19 mouse cellular contexts compared by ENCODE assay signal in genomic region chrX:159509847-159510715, GRCm38 (mm10). TPM values are rescaled to one million over a fixed set of nuclear protein-coding genes. Genes with fewer than 3 reads are reported as not detected.
DNase-seq lines count a peak whose midpoint lies in the region; ATAC-seq lines count a peak whose summit lies in the region.
"Had no signal": no experiment of that assay in that cellular context is flagged by ENCODE, and none has a peak within 500 bp of the region (broad histone marks: within the 10 kb centered on the region; RNA-seq: fewer than 3 reads in every experiment).

No protein-coding gene starts in this region.

- H3K4me2 ChIP-seq in liver, embryonic 13.5 days = peak overlapping the region; percentile 36
- H3K4me2 ChIP-seq: embryonic facial prominence, embryonic 12.5 days; limb, embryonic 13.5 days; midbrain, embryonic 13.5 days; neural tube, embryonic 12.5 days had no signal

- H3K36me3 ChIP-seq in liver, embryonic 13.5 days = no peaks in the 10 kb centered on the region
- H3K36me3 ChIP-seq: embryonic facial prominence, embryonic 12.5 days; limb, embryonic 13.5 days; midbrain, embryonic 13.5 days; neural tube, embryonic 12.5 days had no signal

- H3K27ac ChIP-seq in liver, embryonic 13.5 days = no peak overlapping the region
- H3K27ac ChIP-seq: embryonic facial prominence, embryonic 12.5 days; limb, embryonic 13.5 days; midbrain, embryonic 13.5 days; neural tube, embryonic 12.5 days had no signal

- 64% methylated on average over 19 of the region's 19 CpGs for WGBS in liver, embryonic 13.5 days (ENCODE audit: insufficient replicate concordance)

- H3K4me3 ChIP-seq in liver, embryonic 13.5 days (replicated peaks) = peak overlapping the region; percentile 28
- H3K4me3 ChIP-seq: embryonic facial prominence, embryonic 12.5 days; limb, embryonic 13.5 days; midbrain, embryonic 13.5 days; neural tube, embryonic 12.5 days had no signal

- no peaks in the 10 kb centered on the region for H3K27me3 ChIP-seq in liver, embryonic 13.5 days
- H3K27me3 ChIP-seq: embryonic facial prominence, embryonic 12.5 days; midbrain, embryonic 13.5 days; neural tube, embryonic 12.5 days had no signal

- no peak overlapping the region for H3K9ac ChIP-seq in liver, embryonic 13.5 days
- H3K9ac ChIP-seq: embryonic facial prominence, embryonic 12.5 days; limb, embryonic 13.5 days; midbrain, embryonic 13.5 days; neural tube, embryonic 12.5 days had no signal

- DNase-seq in 3134 (ENCODE audit: extremely low read depth, insufficient read length, low spot score) (peak; percentile 10), R1 (ENCODE audit: low read depth, low spot score) (peak; percentile 82)
- peak; percentile 33 for DNase-seq in CD4-positive, CD25-positive, alpha-beta regulatory T cell, adult 2 months (ENCODE audit: low read depth, low spot score)
- DNase-seq in liver, embryonic 13.5 days = no peak
- DNase-seq in Muller cell, postnatal 12 days (ENCODE audit: inconsistent ontology term) = no peak
- DNase-seq in urinary bladder, postnatal 4 days (ENCODE audit: low spot score in 2 of 2) = no peak
- DNase-seq in cerebellum, postnatal 10 days = no peak
- DNase-seq: adrenal gland, adult 8-10 months; cerebellum, postnatal 25 days; heart, postnatal 10 days; kidney, adult 9 months; lung, postnatal 14 days; retina, postnatal 1 day had no signal

- no peaks in the 10 kb centered on the region for H3K9me3 ChIP-seq in liver, embryonic 13.5 days (replicated peaks)
- H3K9me3 ChIP-seq: embryonic facial prominence, embryonic 12.5 days; limb, embryonic 13.5 days; midbrain, embryonic 13.5 days; neural tube, embryonic 12.5 days had no signal

- no peak for ATAC-seq in liver, embryonic 13.5 days (ENCODE audit: low read depth)
- ATAC-seq in monocyte, adult 5-6 weeks (replicated peaks; ENCODE audit: insufficient number of reproducible peaks, low FRiP score, low TSS enrichment, poor library complexity, severe bottlenecking) = no peak
- ATAC-seq: hindbrain, embryonic 16.5 days; midbrain, embryonic 13.5 days had no signal

- H3K4me1 ChIP-seq in liver, embryonic 13.5 days (replicated peaks) = no peaks in the 10 kb centered on the region
- H3K4me1 ChIP-seq: embryonic facial prominence, embryonic 12.5 days; limb, embryonic 13.5 days; midbrain, embryonic 13.5 days; neural tube, embryonic 12.5 days had no signal

RNA-seq across cellular contexts. Expression of gene Bclaf3, which starts 16.4 kb away (rescaled TPM):
- polyA plus RNA-seq in liver, embryonic 13.5 days (2015; fragmentation: Nextera tagmentation; extraction: Ambion mirVana) = 7.7 and 9.9 TPM in 2 replicates
- 30.3 to 48.1 TPM (median 31.0 TPM) in 3 replicates for total RNA-seq in monocyte, adult 5-6 weeks (2017)

Comparison
In these comparisons a context has a peak if more than half of its experiments do, and no peak if none do; other contexts are left out.
1. DNase-seq: peak in 3134 (single experiment), CD4-positive, CD25-positive, alpha-beta regulatory T cell, adult 2 months (single experiment) and R1 (single experiment); none in liver, embryonic 13.5 days (single experiment), Muller cell, postnatal 12 days (single experiment), urinary bladder, postnatal 4 days (0 of 2) and cerebellum, postnatal 10 days (0 of 2).